Mouse (Mus musculus): ENCODE data around the gene Gas2l1. TPM values are rescaled to one million over a fixed set of nuclear protein-coding genes. Genes with fewer than 3 reads are reported as not detected.

The Gas2l1 gene
- polyA plus RNA-seq, 1 experiment from 2014 or later: 14.9 TPM

DNA sequence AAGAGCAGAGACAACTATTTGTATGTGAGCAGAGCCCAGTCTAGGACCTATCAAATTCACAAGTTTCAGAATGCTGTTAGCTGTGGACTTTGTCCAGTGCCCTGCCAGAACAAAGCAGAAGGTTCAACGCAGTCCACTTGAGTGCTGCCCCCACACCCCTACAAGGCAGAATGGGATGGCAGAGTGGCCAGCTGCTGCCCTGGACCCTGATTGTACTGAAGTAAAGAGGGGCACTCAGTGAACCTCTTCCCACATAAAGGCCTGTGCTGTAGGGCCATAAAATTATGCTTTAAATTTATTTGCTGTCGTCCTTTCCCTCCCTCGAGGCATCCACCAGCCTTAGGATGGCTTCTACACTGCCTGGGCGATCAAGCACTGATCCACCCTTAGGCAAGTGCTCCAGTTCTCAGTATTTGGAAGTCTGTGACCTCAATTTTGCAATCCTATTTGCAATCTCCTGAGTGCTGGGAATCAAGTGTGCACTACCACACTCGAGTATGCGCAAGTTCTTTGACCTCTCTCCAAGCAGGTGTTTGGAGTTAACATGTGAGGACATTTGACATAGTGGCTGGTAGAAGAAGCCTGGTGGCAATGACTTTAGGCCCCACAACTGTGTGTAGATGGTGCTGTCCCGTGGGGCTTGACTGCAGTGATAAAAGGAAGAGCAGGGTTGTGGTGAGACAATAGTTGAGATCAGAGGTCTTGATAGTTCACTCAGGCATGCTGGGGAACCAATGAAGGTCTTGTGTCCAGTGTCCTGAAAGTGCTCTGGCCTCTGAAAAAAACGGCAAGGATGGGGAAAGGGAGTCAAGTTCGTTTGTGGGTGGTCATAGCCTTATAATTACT, 3.2 kb upstream of the Gas2l1 start:
- DNase-seq (no peak), ATAC-seq (peak; percentile 57)
- peaks cover 50% of the 10 kb centered on the region for H3K36me3 ChIP-seq (replicated peaks; ENCODE audit: insufficient read depth, low read length)
- peaks cover 16% of the 10 kb centered on the region for H3K4me1 ChIP-seq (ENCODE audit: insufficient read depth)
- H3K4me2 ChIP-seq (ENCODE audit: low read depth, low read length): no peak overlapping the region
- no peak for TF ChIP-seq CTCF (IDR thresholded peaks at IDR 0.05; ENCODE audit: low read depth)
- TF ChIP-seq EP300 (IDR thresholded peaks at IDR 0.05; ENCODE audit: low read depth): no peak
- 57% methylated on average over 9 of the region's 9 CpGs for WGBS (ENCODE audit: insufficient replicate concordance)
- no peak overlapping the region for H3K9ac ChIP-seq (replicated peaks)
- peak overlapping the region; percentile 20 for H3K27ac ChIP-seq (ENCODE audit: low read depth)
- no peaks in the 10 kb centered on the region for H3K9me3 ChIP-seq (ENCODE audit: low read length)
- H3K27me3 ChIP-seq (ENCODE audit: insufficient read depth, low read length): peaks cover 14% of the 10 kb centered on the region
- H3K4me3 ChIP-seq (ENCODE audit: low read depth, low read length): no peak overlapping the region

- no peak for DNase-seq
- Histone ChIP-seq H3K27me3 (ENCODE audit: insufficient read depth, low read length) (peaks cover 27% of the 10 kb centered on the region), H3K27ac (ENCODE audit: low read depth) (no peak overlapping the region), H3K4me3 (ENCODE audit: low read depth, low read length) (no peak overlapping the region), H3K36me3 (replicated peaks; ENCODE audit: insufficient read depth, low read length) (peaks cover 37% of the 10 kb centered on the region), H3K9me3 (ENCODE audit: low read length) (no peaks in the 10 kb centered on the region), H3K4me1 (ENCODE audit: insufficient read depth) (peaks cover 21% of the 10 kb centered on the region), H3K9ac (replicated peaks) (no peak overlapping the region), H3K4me2 (ENCODE audit: low read depth, low read length) (no peak overlapping the region)
- TF ChIP-seq CTCF (IDR thresholded peaks at IDR 0.05; ENCODE audit: low read depth) (no peak), EP300 (IDR thresholded peaks at IDR 0.05; ENCODE audit: low read depth) (no peak)
- ATAC-seq: no peak
These were observed 1.9 kb upstream of the Gas2l1 start for GRCm38 (mm10) chr11:5067063-5067462.

DNA sequence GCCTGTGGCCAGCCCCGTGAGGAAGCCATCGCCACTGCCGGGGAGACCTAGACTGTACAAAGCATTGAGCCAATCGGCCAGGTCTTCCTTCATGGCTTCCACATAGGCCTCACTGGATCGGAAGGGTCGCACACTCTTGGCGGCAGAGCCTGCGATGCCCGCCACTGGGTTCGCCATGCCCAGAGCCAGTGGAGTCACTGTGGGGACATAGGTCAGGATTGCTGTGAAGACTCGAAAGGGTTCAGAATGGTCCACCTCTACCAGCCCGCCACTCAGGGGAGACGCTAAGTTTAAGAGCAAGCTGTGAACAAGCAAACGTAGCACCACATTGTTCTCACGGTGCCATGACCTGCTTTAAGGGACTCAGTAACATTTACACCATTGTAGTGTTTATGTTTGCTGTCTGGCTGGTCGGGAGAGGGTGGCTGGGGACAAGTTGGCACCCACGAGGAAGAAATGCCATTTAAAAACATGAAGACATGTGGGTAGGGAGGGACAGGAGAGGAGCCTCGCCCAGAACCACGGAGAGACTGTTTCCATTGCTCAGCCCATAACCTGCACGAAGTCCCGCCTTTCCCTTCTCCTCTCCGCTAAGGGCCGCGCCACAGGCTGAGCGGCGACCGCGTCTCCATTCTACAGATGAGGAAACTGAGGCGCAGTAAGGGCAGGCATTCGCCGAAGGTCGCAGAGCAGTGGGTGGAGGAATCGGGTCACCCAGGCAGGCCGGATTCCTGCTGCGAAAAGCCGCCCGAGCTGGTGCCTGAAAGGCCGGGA, 658 bp downstream of the Gas2l1 start:
- Histone ChIP-seq H3K9ac (replicated peaks) (peak overlapping the region; percentile 76), H3K9me3 (ENCODE audit: low read length) (no peaks in the 10 kb centered on the region), H3K4me3 (ENCODE audit: low read depth, low read length) (peak overlapping the region; percentile 64), H3K27me3 (ENCODE audit: insufficient read depth, low read length) (peaks cover 52% of the 10 kb centered on the region), H3K4me2 (ENCODE audit: low read depth, low read length) (peak overlapping the region; percentile 99), H3K36me3 (replicated peaks; ENCODE audit: insufficient read depth, low read length) (peaks cover 15% of the 10 kb centered on the region), H3K27ac (ENCODE audit: low read depth) (peak overlapping the region; percentile 44; the same call in 1 of the 2 replicates), H3K4me1 (ENCODE audit: insufficient read depth) (peaks cover 36% of the 10 kb centered on the region)
- no peak for DNase-seq
- 22% methylated on average over 36 of the region's 38 CpGs for WGBS (ENCODE audit: insufficient replicate concordance)
- ATAC-seq: no peak
- TF ChIP-seq EP300 (IDR thresholded peaks at IDR 0.05; ENCODE audit: low read depth) (no peak), CTCF (IDR thresholded peaks at IDR 0.05; ENCODE audit: low read depth) (no peak)

DNA sequence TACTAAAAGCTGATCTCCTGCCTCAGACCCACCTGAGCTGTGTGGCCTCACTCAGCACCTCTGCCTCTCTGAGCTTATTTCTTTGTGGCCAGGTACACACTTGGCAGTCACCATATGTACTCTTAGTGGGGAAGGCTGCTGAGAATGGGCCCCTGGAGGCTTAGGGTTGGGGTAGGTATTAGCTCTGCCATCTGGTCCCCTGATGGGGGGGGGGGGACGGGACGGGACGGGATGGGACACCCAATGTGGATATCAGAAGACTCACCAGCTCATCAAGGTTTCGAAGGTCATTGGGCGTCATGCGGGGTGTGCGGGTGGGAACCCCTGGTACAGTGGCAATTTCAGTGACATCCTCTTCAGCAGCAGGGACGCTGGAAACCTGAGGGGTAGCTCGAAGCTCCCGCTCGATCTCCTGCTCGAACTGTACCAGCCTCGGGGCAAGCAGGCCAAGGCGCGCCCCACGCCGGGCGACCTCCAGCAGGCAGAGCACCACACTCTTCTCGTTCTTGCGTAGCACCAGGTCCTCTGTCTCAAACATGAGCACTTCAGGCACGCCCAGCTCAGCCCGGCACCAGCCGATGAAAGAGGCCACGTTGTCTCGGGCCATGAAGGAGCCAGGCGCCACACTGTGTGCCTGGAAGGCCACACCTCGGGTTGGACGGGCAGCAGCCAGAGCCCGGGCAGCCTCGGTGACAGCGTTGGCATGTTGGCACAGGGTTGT, 1.4 kb downstream of the Gas2l1 start:
- Histone ChIP-seq H3K9me3 (ENCODE audit: low read length) (no peaks in the 10 kb centered on the region), H3K27me3 (ENCODE audit: insufficient read depth, low read length) (peaks cover 60% of the 10 kb centered on the region), H3K27ac (ENCODE audit: low read depth) (no peak overlapping the region), H3K4me2 (ENCODE audit: low read depth, low read length) (peak overlapping the region; percentile 99), H3K4me3 (ENCODE audit: low read depth, low read length) (peak overlapping the region; percentile 64), H3K9ac (replicated peaks) (peak overlapping the region; percentile 26), H3K4me1 (ENCODE audit: insufficient read depth) (peaks cover 43% of the 10 kb centered on the region), H3K36me3 (replicated peaks; ENCODE audit: insufficient read depth, low read length) (peaks cover 7% of the 10 kb centered on the region)
- ATAC-seq (no peak), DNase-seq (peak; percentile 35)
- 71% methylated on average over 31 of the region's 31 CpGs for WGBS (ENCODE audit: insufficient replicate concordance)
- no peak for TF ChIP-seq EP300 (IDR thresholded peaks at IDR 0.05; ENCODE audit: low read depth)
- no peak for TF ChIP-seq CTCF (IDR thresholded peaks at IDR 0.05; ENCODE audit: low read depth)

GRCm38 (mm10) chr11:5062860-5063505, 2.1 kb downstream of the Gas2l1 start:
- Histone ChIP-seq H3K4me2 (ENCODE audit: low read depth, low read length) (peak overlapping the region; percentile 74; the same call in 1 of the 2 replicates), H3K4me3 (ENCODE audit: low read depth, low read length) (no peak overlapping the region), H3K36me3 (replicated peaks; ENCODE audit: insufficient read depth, low read length) (no peaks in the 10 kb centered on the region), H3K27me3 (ENCODE audit: insufficient read depth, low read length) (peaks cover 66% of the 10 kb centered on the region), H3K9me3 (ENCODE audit: low read length) (no peaks in the 10 kb centered on the region), H3K9ac (replicated peaks) (no peak overlapping the region), H3K4me1 (ENCODE audit: insufficient read depth) (peaks cover 46% of the 10 kb centered on the region), H3K27ac (ENCODE audit: low read depth) (no peak overlapping the region)
- 74% methylated on average over 13 of the region's 13 CpGs for WGBS (ENCODE audit: insufficient replicate concordance)
- ATAC-seq: no peak
- TF ChIP-seq EP300 (IDR thresholded peaks at IDR 0.05; ENCODE audit: low read depth) (no peak), CTCF (IDR thresholded peaks at IDR 0.05; ENCODE audit: low read depth) (no peak)
- DNase-seq: no peak
